Mouse (Mus musculus) brown adipose tissue, adult 24 weeks (tissue): ENCODE measurements at regions not wholly inside any gene's neighbourhood (a gene's known extent, or its start where the extent isn't known, plus 50 kb on each side); places are given as distances from the start of the nearest gene placed in this dataset.

Experiments
- H3K27ac ChIP-seq: fragments of 200-500 bp; replicated peaks from 2 replicates; pipeline ENCODE4 v1.5.1; 2012; ENCODE audit warnings: low read depth, mild to moderate bottlenecking, low read length
- H3K4me1 ChIP-seq: fragments of 200-500 bp; 2 replicates; pipeline ENCODE4 v1.6.1; 2012; ENCODE audit warnings: low read length, mixed read lengths; ENCODE audit not compliant: control insufficient read depth, insufficient read depth, insufficient read length
- H3K4me3 ChIP-seq: fragments of 200-500 bp; 2 replicates; pipeline ENCODE4 v1.5.1; 2012; ENCODE audit warnings: low read depth, mild to moderate bottlenecking, low read length, moderate library complexity; ENCODE audit not compliant: insufficient read depth

DNA sequence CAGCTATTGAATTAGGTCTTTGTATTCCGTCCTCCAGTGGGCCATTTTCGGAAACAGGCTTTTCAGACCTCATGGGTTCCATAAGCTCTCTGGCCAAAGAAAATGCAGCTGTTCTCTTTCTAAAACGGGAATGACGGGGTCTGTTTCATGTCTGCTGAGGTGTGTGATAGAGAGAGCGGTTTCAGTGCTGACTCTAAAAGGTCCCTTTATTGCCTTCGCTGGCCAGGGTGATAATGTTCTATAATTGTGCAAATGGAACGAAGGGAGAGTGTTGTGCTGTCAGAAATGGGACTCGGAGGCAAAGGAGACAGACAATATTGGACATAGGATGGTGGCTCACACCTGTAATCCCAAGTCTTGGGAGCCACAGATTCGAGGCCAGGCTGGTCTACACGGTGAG lies 53.5 kb upstream of the Osbpl8 start:
- no peaks in the 10 kb centered on the region for H3K4me1 ChIP-seq
- no peak overlapping the region for H3K27ac ChIP-seq
- H3K4me3 ChIP-seq: no peak overlapping the region

DNA sequence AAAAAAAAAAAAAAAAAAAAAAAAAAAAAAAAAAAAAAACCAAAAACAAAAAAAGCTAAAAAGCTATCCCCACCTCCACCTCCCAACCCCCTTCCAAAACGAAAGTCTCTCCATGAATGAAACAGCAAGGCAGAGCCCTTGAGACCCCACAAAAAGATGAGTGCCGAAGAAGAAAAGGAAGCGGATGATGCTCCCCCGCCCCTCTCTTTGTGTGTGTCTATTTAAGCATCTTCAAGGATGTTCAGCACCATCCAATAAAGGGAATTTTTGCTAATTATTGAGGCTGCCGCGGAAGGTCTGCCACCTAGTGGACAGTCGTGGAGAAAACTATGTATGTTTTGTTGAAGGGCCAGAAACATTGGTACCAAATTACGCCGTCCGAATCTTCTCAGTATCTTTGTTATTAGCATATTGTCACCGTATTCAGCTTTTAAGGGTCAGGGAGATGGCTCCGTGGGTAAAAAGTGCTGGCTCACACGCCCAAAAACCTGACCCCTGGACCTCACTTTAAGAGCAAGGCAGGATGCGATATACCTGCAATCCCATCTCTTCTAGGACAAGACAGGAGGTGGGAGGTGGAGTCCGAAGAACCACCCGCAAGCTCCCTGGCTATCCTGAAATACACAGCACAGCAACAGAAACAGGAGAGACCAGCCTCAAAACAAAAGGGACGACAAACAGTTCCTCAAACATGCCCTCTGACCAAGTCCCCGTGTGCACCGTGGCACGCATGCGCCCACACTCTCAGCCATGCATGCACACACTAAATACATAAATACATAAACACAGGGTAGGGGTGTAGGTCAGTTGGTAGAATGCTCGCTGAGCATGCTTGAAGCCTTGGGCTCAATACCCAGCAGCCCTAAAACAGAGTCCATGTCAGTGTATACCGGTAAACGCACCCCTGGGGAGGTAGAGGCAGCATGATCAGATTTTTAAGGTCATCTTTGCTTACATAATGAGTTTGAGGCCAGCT lies 55.6 kb upstream of the Osbpl8 start:
- H3K4me3 ChIP-seq: peak overlapping the region; percentile 29; the same call in 1 of the 2 replicates
- no peaks in the 10 kb centered on the region for H3K4me1 ChIP-seq
- H3K27ac ChIP-seq: no peak overlapping the region

DNA sequence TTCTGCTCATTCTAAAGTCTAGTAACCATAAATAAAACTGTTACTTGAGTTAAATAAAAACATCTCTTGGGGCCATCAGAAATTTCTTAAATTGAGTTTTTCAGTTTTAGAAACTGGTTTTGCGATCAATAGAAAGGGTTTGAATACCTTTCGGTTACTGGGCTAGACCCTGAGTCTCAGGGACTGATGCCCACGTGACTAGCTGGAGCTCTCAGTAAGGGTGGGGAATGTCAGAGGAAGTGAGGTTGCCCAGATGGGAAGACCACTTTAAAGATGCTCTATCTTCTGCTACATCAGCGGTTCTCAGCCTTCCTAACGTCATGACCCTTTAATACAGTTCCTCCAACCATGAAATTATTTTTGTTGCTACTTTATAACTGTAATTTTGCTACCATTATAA lies 56.7 kb upstream of the Osbpl8 start:
- Histone ChIP-seq H3K4me1 (no peaks in the 10 kb centered on the region), H3K4me3 (no peak overlapping the region)

DNA sequence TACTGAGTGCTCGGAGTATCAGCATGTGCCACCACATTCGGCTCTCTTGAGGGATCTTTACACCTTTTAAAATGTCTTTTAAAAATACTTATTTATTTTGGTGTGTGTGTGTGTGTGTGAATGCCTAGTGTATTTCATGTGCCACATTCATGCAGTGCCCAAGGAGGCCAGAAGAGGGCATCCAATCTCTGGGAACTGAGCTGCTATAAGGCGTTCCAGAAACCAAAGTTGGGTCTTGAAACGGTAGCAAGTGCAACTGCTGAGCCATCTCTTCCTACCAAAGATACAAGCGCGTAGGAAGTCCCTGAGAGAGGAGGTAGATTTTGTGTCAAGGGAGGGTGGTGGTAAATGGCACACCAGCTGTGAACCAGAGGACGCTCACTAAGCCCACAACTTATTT lies 57.2 kb upstream of the Osbpl8 start:
- Histone ChIP-seq H3K4me3 (no peak overlapping the region), H3K4me1 (no peaks in the 10 kb centered on the region), H3K27ac (no peak overlapping the region)

More for the DNA sequence above, 56.7 kb upstream of the Osbpl8 start:
- no peak overlapping the region for H3K27ac ChIP-seq

- Histone ChIP-seq H3K4me1 (peaks cover 3% of the 10 kb centered on the region; the same call in 1 of the 2 replicates), H3K27ac (no peak overlapping the region), H3K4me3 (no peak overlapping the region)
These were observed 58.1 kb upstream of the Osbpl8 start for GRCm38 (mm10) chr10:111106411-111106810.

DNA sequence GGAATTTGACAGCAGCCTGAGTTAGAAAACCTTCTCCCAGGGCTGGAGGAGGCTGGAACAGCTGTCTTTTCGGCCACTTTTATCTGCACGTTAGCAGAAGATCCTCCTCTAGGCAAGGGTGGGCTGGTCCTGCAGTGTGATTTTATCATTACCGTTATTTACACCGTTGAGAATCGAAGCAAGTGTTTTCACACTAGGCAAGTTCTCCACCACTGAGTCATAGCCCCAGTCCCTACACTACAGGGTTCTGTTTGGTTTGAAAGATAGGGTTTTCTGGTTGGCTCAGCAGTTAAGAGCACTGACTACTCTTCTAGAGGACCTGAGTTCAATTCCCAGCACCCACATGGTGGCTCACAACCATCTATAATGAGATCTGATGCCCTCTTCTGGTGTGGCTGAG lies 58.9 kb upstream of the Osbpl8 start:
- peaks cover 3% of the 10 kb centered on the region; the same call in 1 of the 2 replicates for H3K4me1 ChIP-seq
- no peak overlapping the region for H3K27ac ChIP-seq
- H3K4me3 ChIP-seq: no peak overlapping the region

GRCm38 (mm10) chr10:111103512-111103911 lies 61.0 kb upstream of the Osbpl8 start:
- H3K4me1 ChIP-seq: peaks cover 3% of the 10 kb centered on the region; the same call in 1 of the 2 replicates
- H3K4me3 ChIP-seq: peak overlapping the region; percentile 37; the same call in 1 of the 2 replicates
- H3K27ac ChIP-seq: peak overlapping the region; percentile 58; the same call in 1 of the 2 replicates

- H3K4me1 ChIP-seq: peaks cover 3% of the 10 kb centered on the region; the same call in 1 of the 2 replicates
- peak overlapping the region; percentile 58 for H3K27ac ChIP-seq
- H3K4me3 ChIP-seq: peak overlapping the region; percentile 37
These were observed 61.5 kb upstream of the Osbpl8 start for GRCm38 (mm10) chr10:111103086-111103485.

DNA sequence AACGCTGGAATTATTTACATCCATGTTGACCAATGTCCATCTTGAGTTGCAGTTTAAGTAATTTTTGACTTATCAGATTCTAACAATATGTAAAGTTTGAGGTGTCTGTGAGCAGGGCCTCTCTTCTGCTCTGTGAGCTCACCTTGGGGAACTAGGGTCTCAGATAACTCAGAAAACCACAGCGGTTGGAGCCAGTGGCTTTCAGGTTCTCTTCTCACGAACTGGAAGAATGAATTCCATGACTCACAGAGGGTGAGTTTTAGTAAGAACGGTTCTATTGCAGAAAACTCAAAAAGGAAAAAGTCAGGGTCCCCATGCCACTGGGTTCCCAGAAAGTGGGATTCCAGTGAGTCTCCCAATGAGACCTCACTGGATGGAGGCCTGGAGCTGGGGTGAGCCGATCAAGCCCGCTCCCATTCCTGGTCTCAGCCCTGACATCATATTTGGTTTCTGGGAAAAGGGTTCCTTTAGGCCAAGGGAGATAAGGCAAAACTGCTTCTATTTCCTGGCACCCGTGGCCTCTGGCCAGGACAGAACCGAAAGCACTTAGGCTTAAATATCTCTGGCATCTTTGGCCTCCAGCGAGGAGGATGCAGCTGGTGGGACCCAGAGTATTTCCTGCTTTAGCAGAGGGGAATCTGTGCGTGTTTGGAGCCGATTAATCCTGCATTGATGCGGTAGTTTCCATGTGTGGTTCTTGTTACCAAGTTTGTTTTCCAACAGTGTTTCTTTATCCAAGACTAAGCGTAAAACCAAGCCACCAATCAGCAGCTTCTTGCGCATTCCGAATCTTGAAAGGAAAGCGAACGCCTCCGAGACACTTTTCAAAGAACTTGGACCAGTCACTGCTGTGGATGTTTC lies 62.4 kb upstream of the Osbpl8 start:
- H3K4me3 ChIP-seq: peak overlapping the region; percentile 26
- H3K4me1 ChIP-seq: peaks cover 3% of the 10 kb centered on the region; the same call in 1 of the 2 replicates
- H3K27ac ChIP-seq: peak overlapping the region; percentile 90

DNA sequence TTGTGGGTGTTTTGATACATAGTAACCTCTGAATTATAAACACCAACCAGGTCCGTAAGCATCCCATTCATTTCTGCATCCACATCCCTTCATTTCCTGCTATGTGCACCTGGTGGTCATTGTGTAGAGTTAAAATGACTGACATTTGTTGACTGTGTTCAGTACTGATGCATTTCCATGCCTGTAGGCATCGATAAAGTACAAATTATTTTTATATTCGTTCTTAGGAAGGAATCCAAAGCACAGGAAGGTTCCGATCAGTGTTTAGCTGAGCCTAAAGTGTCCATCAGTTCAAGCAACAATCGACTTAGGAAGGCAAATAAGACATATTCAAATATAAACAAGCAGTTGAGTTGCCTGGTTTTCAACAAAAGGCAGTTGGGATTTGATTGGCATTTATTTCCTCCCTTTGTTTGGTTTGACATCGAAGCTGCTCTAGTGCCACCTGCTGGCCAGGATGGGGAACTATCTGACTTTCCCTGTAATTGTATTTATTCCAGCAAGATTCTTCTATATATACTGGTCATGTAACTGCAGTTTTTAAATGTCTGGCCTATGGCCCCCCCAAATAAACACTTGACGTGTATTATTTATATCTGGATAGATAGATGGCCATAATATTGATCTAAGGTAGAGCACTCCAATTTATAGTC lies 64.6 kb upstream of the Osbpl8 start:
- H3K4me1 ChIP-seq: peaks cover 3% of the 10 kb centered on the region; the same call in 1 of the 2 replicates
- H3K4me3 ChIP-seq: no peak overlapping the region
- peak overlapping the region; percentile 83 for H3K27ac ChIP-seq

GRCm38 (mm10) chr10:111099059-111099811 lies 65.3 kb upstream of the Osbpl8 start:
- Histone ChIP-seq H3K4me3 (no peak overlapping the region), H3K27ac (peak overlapping the region; percentile 83), H3K4me1 (peaks cover 3% of the 10 kb centered on the region; the same call in 1 of the 2 replicates)

DNA sequence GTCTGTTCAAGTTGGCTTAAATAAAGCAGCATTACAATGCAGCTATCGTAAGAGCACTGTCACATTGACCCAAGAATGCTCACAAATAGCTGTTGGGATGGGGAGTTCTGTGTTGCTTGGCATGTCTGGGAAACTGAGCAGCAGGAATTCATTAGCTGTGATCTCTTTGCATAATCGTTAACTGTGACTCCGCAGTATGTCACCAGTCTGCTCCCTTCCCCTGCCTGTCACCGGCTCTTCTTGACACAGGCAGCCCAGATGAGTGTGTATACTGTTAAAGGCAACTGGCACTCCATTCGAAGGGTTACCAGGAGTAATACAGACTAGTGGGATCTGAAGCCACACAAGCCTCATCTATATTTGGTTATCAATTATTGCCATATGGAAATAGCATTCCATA lies 67.3 kb upstream of the Osbpl8 start:
- H3K4me1 ChIP-seq: peaks cover 14% of the 10 kb centered on the region; the same call in 1 of the 2 replicates
- no peak overlapping the region for H3K27ac ChIP-seq
- H3K4me3 ChIP-seq: no peak overlapping the region

- peaks cover 11% of the 10 kb centered on the region; the same call in 1 of the 2 replicates for H3K4me1 ChIP-seq
- H3K4me3 ChIP-seq: no peak overlapping the region
- H3K27ac ChIP-seq: no peak overlapping the region
These were observed 67.7 kb upstream of the Osbpl8 start for GRCm38 (mm10) chr10:111096811-111097210.

DNA sequence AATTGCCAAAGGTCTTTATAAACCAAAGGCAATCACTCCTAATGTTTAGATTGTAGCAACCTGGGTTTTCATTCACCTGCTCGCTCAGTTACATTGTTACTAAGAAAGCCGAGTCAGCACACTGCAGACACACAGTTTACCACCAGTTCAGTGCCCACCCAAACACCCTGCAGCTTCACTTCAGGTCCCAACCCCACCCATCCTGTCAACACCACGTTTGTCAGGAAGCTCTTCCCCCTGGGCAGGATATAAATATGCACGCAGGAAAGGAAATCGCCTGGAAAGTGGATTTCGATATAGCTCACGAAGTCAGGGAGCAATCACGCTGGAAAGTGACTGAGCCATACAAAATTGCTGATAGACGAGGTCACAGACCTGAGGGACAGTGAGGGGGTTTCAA lies 70.1 kb upstream of the Osbpl8 start:
- peak overlapping the region; percentile 89 for H3K27ac ChIP-seq
- peaks cover 11% of the 10 kb centered on the region; the same call in 1 of the 2 replicates for H3K4me1 ChIP-seq
- H3K4me3 ChIP-seq: no peak overlapping the region
